Mouse (Mus musculus) ovary, postnatal 14 days (tissue): ENCODE measurements around the gene Pfdn4.

Experiments
- DNase-seq: peaks from one replicate; pipeline ENCODE4 v3.0.0; 2022; ENCODE audit warnings: low spot score

Gene Pfdn4

GRCm38 (mm10) chr2:170497091-170497566 is 901 bp downstream of the Pfdn4 start, which contains the start of gene Cyp24a1:
TSS of gene Cyp24a1 (minus strand) at chr2:170497145.
- DNase-seq = peak; percentile 37

GRCm38 (mm10) chr2:170498011-170498410 is 1.8 kb downstream of the Pfdn4 start:
- no peak for DNase-seq

GRCm38 (mm10) chr2:170503343-170503742 is 7.1 kb downstream of the Pfdn4 start:
- no peak for DNase-seq

- DNase-seq = no peak
Observed at GRCm38 (mm10) chr2:170503983-170504382, 7.8 kb downstream of the Pfdn4 start.

GRCm38 (mm10) chr2:170507734-170508133 is 11.5 kb downstream of the Pfdn4 start:
- peak; percentile 78 for DNase-seq

GRCm38 (mm10) chr2:170508821-170509220 is 12.6 kb downstream of the Pfdn4 start:
- peak; percentile 86 for DNase-seq

GRCm38 (mm10) chr2:170511073-170511891 is 15.1 kb downstream of the Pfdn4 start:
- DNase-seq = peak; percentile 92

GRCm38 (mm10) chr2:170513756-170514155 is 17.5 kb downstream of the Pfdn4 start:
- no peak for DNase-seq

- peak; percentile 39 for DNase-seq
Observed at GRCm38 (mm10) chr2:170520321-170520971, 24.2 kb downstream of the Pfdn4 start.

- DNase-seq = no peak
Observed at GRCm38 (mm10) chr2:170526513-170526912, 30.3 kb downstream of the Pfdn4 start.

- no peak for DNase-seq
Observed at GRCm38 (mm10) chr2:170528061-170528460, 31.8 kb downstream of the Pfdn4 start.

- DNase-seq = no peak
Observed at GRCm38 (mm10) chr2:170529766-170530165, 33.5 kb downstream of the Pfdn4 start.

GRCm38 (mm10) chr2:170530256-170530655 is 34.0 kb downstream of the Pfdn4 start:
- no peak for DNase-seq

GRCm38 (mm10) chr2:170534116-170534802 is 38.0 kb downstream of the Pfdn4 start:
- no peak for DNase-seq

- DNase-seq = no peak
Observed at GRCm38 (mm10) chr2:170534803-170535174, 38.6 kb downstream of the Pfdn4 start.

- DNase-seq = no peak
Observed at GRCm38 (mm10) chr2:170535841-170536240, 39.6 kb downstream of the Pfdn4 start.

GRCm38 (mm10) chr2:170539211-170539610 is 43.0 kb downstream of the Pfdn4 start:
- no peak for DNase-seq

GRCm38 (mm10) chr2:170543625-170544024 is 47.4 kb downstream of the Pfdn4 start:
- no peak for DNase-seq

- DNase-seq = no peak
Observed at GRCm38 (mm10) chr2:170544159-170544558, 47.9 kb downstream of the Pfdn4 start.

- no peak for DNase-seq
Observed at GRCm38 (mm10) chr2:170544950-170545349, 48.7 kb downstream of the Pfdn4 start.

- no peak for DNase-seq
Observed at GRCm38 (mm10) chr2:170545745-170546144, 49.5 kb downstream of the Pfdn4 start.

- DNase-seq = no peak
Observed at GRCm38 (mm10) chr2:170547526-170547925, 51.3 kb downstream of the Pfdn4 start.

- DNase-seq = no peak
Observed at GRCm38 (mm10) chr2:170548046-170548445, 51.8 kb downstream of the Pfdn4 start.
